Mouse (Mus musculus) stomach, postnatal 0 days (tissue): ENCODE data around the gene Vmn1r84. TPM values are rescaled to one million over a fixed set of nuclear protein-coding genes. Genes with fewer than 3 reads are reported as not detected.

Source experiments
- ATAC-seq: fragments of 200-750 bp; cut with Nextera tagmentation; 2 replicates; pipeline ENCODE4 v1.8.0; 2017; ENCODE audit not compliant: low FRiP score, low TSS enrichment
- DNase-seq: peaks from one replicate; pipeline ENCODE4 v3.0.0-alpha.2; 2016; ENCODE audit warnings: low spot score
- H3K27ac ChIP-seq: fragments of 300-500 bp; sonication (generic); replicated peaks from 2 replicates; pipeline ENCODE4 v1.5.1; 2014; ENCODE audit warnings: mild to moderate bottlenecking, control low read depth
- H3K27me3 ChIP-seq: fragments of 300-500 bp; sonication (generic); 2 replicates; pipeline ENCODE4 v1.6.1; 2014; ENCODE audit warnings: low read length; ENCODE audit not compliant: control insufficient read depth, insufficient read depth
- H3K36me3 ChIP-seq: fragments of 300-500 bp; sonication (generic); 2 replicates; pipeline ENCODE4 v1.6.1; 2014; ENCODE audit warnings: low read length, mixed read lengths; ENCODE audit not compliant: control insufficient read depth, insufficient read depth
- H3K4me1 ChIP-seq: fragments of 300-500 bp; sonication (generic); replicated peaks from 2 replicates; pipeline ENCODE4 v1.6.1; 2014; ENCODE audit warnings: antibody characterized with exemption; ENCODE audit not compliant: control insufficient read depth, insufficient read depth
- H3K4me2 ChIP-seq: fragments of 300-500 bp; sonication (generic); replicated peaks from 2 replicates; pipeline ENCODE4 v1.6.1; 2014; ENCODE audit warnings: low read depth, mild to moderate bottlenecking, control low read depth, moderate library complexity
- H3K4me3 ChIP-seq: fragments of 300-500 bp; sonication (generic); 2 replicates; pipeline ENCODE4 v1.5.1; 2014; ENCODE audit warnings: low read depth, low read length, control low read depth
- H3K9ac ChIP-seq: fragments of 300-500 bp; sonication (generic); 2 replicates; pipeline ENCODE4 v1.6.1; 2014; ENCODE audit warnings: mild to moderate bottlenecking, low read length, control low read depth, mixed read lengths
- H3K9me3 ChIP-seq: fragments of 300-500 bp; sonication (generic); 2 replicates; pipeline ENCODE4 v1.6.1; 2016; ENCODE audit warnings: low read length; ENCODE audit not compliant: control insufficient read depth
- CTCF ChIP-seq: IDR thresholded peaks from 2 replicates; pipeline ENCODE4 v1.5.1; 2016; ENCODE audit warnings: antibody characterized with exemption, low read depth, mild to moderate bottlenecking, moderate library complexity
- EP300 ChIP-seq: optimal IDR thresholded peaks from 2 replicates; pipeline ENCODE3; 2016; ENCODE audit warnings: antibody characterized with exemption
- WGBS: fragments of 180-500 bp; shearing (Covaris S2); extraction: QIAGEN DNeasy Blood & Tissue Kit; methylation state at CpG from one replicate; pipeline ENCODE4 v1.1.7; 2014; 5-methylcytosine and 5-hydroxymethylcytosine counted together
- microRNA-seq: library from miRNA; unstranded; fragments of <30 nt; microRNA quantifications from one replicate; pipeline ENCODE4, GENCODE M21; 2016
- polyA plus RNA-seq: library from polyadenylated mRNA; unstranded; fragments of >200 nt; fragmentation: Nextera tagmentation; extraction: Ambion mirVana; gene quantifications from 2 replicates; pipeline ENCODE4 v1.2.1, GENCODE M21; 2015

Gene Vmn1r84
- not detected in 2 replicates for polyA plus RNA-seq

DNA sequence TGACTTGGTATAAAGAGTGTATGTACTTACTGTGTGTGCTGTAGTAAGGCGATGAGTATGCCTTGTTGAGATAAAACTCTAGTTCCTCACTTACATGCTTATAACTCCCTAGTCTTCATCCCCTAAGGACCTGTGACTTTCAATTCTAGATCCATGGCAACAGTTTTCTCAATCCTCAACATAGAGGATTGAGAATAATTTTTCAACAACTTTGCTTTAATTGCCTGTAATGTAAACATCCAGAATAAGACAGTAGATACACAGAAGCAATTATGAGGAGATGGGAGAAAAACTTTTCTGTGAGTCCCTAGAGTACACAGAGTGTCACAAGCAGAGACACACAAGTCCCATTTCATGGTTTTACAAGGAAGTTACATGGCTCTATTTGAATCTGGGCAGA is at the start of gene Vmn1r84:
Gene Vmn1r84 (minus strand): TSS at position 101 of the 400 bp plus-strand sequence.
- Histone ChIP-seq H3K27me3 (no peaks in the 10 kb centered on the region), H3K9ac (no peak within 1 kb of the TSS), H3K4me2 (no peak within 1 kb of the TSS), H3K4me3 (no peak within 1 kb of the TSS), H3K36me3 (no peaks in the 10 kb centered on the region), H3K4me1 (no peaks in the 10 kb centered on the region), H3K9me3 (no peaks in the 10 kb centered on the region), H3K27ac (no peak within 1 kb of the TSS)
- no peak for TF ChIP-seq CTCF
- no peak for ATAC-seq
- DNase-seq = no peak
- WGBS = 59% methylated on average over 1 of the region's 1 CpGs

DNA sequence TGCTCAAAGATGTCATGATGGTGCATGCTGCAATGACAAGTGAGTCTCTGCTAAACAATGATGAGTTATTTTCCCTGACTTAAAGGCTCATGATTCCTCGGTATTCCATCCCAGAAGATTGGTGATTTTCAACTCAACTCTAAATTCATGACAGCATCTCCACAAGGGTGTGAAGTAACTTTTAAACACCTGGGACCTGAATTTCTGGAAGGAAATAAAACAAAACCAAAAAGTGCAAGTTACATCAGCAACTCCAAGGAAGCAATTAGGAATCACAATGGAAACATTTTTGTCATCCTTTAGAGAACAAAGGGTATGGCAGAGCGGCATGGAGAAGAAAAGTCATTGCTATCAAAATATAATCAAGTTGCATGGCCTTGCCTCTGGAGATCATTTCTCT is 39.7 kb downstream of the Vmn1r84 start, which contains the start of gene Vmn1r83:
Gene Vmn1r83 (minus strand): TSS at position 101 of the 400 bp plus-strand sequence.
- WGBS = 79% methylated on average over 2 of the region's 2 CpGs
- H3K36me3 ChIP-seq = no peaks in the 10 kb centered on the region
- no peak within 1 kb of the TSS for H3K27ac ChIP-seq
- DNase-seq (no peak), ATAC-seq (no peak)
- no peaks in the 10 kb centered on the region for H3K27me3 ChIP-seq
- no peaks in the 10 kb centered on the region for H3K9me3 ChIP-seq
- H3K4me3 ChIP-seq = no peak within 1 kb of the TSS
- no peak within 1 kb of the TSS for H3K9ac ChIP-seq
- no peak within 1 kb of the TSS for H3K4me2 ChIP-seq
- H3K4me1 ChIP-seq = no peaks in the 10 kb centered on the region
- TF ChIP-seq CTCF (no peak), EP300 (no peak)

Small RNA genes lying within 50 kb of the gene (microRNA-seq; reads per million reads assigned to microRNA genes)
- not detected for gene Gm23521

Other genes with a start within 250 kb of the Vmn1r84 start
- gene Vmn1r78, start 219.0 kb downstream of the Vmn1r84 start, polyA plus RNA-seq = 0.02 TPM in 1 of 2 replicates, not detected in the other
- gene Vmn1r79, start 198.0 kb downstream of the Vmn1r84 start, polyA plus RNA-seq = 0.04 TPM in 1 of 2 replicates, not detected in the other
- 0.02 TPM in 1 of 2 replicates, not detected in the other for gene Vmn1r80, start 180.0 kb downstream of the Vmn1r84 start, polyA plus RNA-seq
- gene Vmn1r81, start 101.0 kb downstream of the Vmn1r84 start, polyA plus RNA-seq = 0.01 TPM in 1 of 2 replicates, not detected in the other
- gene Vmn1r82, start 68.8 kb downstream of the Vmn1r84 start, polyA plus RNA-seq = not detected in 2 replicates
- 0.04 TPM in 1 of 2 replicates, not detected in the other for gene Vmn1r83, start 39.8 kb downstream of the Vmn1r84 start, polyA plus RNA-seq
- 1.8 TPM in 2 replicates for gene Zfp551, start 53.5 kb upstream of the Vmn1r84 start, polyA plus RNA-seq
- gene Zfp606, start 109.0 kb upstream of the Vmn1r84 start, polyA plus RNA-seq = 5.4 and 5.7 TPM in 2 replicates
- gene 2900092C05Rik, start 143.2 kb upstream of the Vmn1r84 start, polyA plus RNA-seq = not detected in 2 replicates
- gene Vmn2r53, start 239.5 kb upstream of the Vmn1r84 start, polyA plus RNA-seq = 0.02 TPM in 1 of 2 replicates, not detected in the other